Mouse (Mus musculus) midbrain, embryonic 10.5 days (tissue): ENCODE results near the gene Arl4c. TPM values are rescaled to one million over a fixed set of nuclear protein-coding genes. Genes with fewer than 3 reads are reported as not detected.
"Not testable (repeated sequence)": the region's sequence is repeated elsewhere in the genome, so short reads cannot be mapped to it uniquely, and the experiment has no call there.

Source experiments
- DNase-seq: peaks from one replicate; pipeline ENCODE4 v3.0.0-alpha.2; 2017; ENCODE audit warnings: low spot score
- H3K27ac ChIP-seq: fragments of 300-500 bp; sonication (generic); replicated peaks from 2 replicates; pipeline ENCODE4 v1.5.1; 2016; ENCODE audit warnings: mild to moderate bottlenecking
- H3K27me3 ChIP-seq: fragments of 300-500 bp; sonication (generic); 2 replicates; pipeline ENCODE4 v1.6.1; 2016; ENCODE audit warnings: low read depth, mild to moderate bottlenecking; ENCODE audit not compliant: poor library complexity, severe bottlenecking
- H3K36me3 ChIP-seq: fragments of 300-500 bp; sonication (generic); 2 replicates; pipeline ENCODE4 v1.6.1; 2016; ENCODE audit warnings: mild to moderate bottlenecking, moderate library complexity
- H3K4me1 ChIP-seq: fragments of 300-500 bp; sonication (generic); 2 replicates; pipeline ENCODE4 v1.6.1; 2016
- H3K4me3 ChIP-seq: fragments of 300-500 bp; sonication (generic); 2 replicates; pipeline ENCODE4 v1.5.1; 2016; ENCODE audit warnings: mild to moderate bottlenecking, moderate library complexity
- H3K9me3 ChIP-seq: fragments of 300-500 bp; sonication (generic); replicated peaks from 2 replicates; pipeline ENCODE4 v1.6.1; 2016; ENCODE audit warnings: mild to moderate bottlenecking
- WGBS: fragments of 180-500 bp; shearing (Covaris S2); methylation state at CpG from one replicate; pipeline ENCODE4 v1.1.7; 2016; 5-methylcytosine and 5-hydroxymethylcytosine counted together
- polyA plus RNA-seq: library from polyadenylated mRNA; unstranded; fragments of >200 nt; fragmentation: Nextera tagmentation; extraction: Ambion mirVana; gene quantifications from 2 replicates; pipeline ENCODE4 v1.2.1, GENCODE M21; 2016

Arl4c gene
- polyA plus RNA-seq, 1 experiment from 2014 or later, result 18.6 TPM

DNA sequence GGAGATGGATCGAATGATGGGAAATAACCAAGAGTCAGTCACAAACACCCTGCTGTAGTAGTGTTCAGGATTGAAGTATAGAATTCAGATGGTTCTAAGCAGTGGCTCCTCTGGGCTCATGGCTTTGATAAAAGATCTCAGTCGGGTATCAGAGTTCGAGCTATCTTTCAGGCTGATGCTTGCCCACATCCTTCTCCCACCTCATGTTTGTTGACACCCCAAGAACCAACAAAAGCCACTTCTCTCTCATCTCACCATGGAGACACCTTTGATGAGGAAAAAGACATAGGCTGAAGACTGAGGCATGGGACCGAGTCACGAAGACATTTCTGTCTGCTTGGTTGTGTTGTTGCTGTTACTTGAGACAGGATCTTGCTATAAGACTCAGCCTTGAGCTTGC lies 57.6 kb downstream of the Arl4c start:
- Histone ChIP-seq H3K9me3 (no peaks in the 10 kb centered on the region), H3K27me3 (no peaks in the 10 kb centered on the region), H3K27ac (no peak overlapping the region), H3K36me3 (no peaks in the 10 kb centered on the region), H3K4me1 (peaks cover 13% of the 10 kb centered on the region), H3K4me3 (no peak overlapping the region)
- DNase-seq, result no peak
- WGBS, result 95% methylated on average over 5 of the region's 5 CpGs

DNA sequence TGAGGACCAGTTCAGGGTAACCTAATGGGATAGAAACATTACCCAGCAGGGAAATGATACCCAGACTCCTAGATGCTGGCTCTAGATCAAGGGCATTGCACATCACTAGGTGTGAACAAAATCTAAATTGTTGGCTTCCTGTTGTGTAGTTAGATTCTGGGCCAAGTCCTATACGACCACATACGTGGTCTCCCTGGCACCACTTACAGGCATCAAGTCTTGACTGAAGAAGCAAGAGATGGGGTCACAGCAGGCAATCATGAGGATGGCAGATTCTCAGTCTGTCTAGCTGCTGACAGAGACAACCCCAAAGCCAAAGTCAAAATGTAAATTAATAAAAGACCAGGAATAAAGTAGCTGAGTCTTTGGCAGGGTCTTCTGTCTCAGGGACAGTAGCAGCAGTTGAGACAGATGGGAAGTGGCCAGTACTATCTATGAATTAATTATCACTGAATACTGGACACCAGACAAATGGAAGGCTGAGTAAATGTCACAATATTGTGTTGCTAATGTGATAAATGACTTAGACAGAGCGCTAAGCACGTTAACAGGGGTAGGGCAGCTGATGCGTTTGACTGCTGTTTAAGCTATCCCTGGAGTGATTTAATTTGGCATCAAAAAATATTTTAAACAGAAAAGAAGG lies 58.7 kb downstream of the Arl4c start:
- 89% methylated on average over 5 of the region's 5 CpGs for WGBS
- Histone ChIP-seq H3K4me3 (no peak overlapping the region), H3K27ac (no peak overlapping the region), H3K9me3 (no peaks in the 10 kb centered on the region), H3K4me1 (peaks cover 22% of the 10 kb centered on the region), H3K36me3 (no peaks in the 10 kb centered on the region), H3K27me3 (no peaks in the 10 kb centered on the region)
- no peak for DNase-seq

DNA sequence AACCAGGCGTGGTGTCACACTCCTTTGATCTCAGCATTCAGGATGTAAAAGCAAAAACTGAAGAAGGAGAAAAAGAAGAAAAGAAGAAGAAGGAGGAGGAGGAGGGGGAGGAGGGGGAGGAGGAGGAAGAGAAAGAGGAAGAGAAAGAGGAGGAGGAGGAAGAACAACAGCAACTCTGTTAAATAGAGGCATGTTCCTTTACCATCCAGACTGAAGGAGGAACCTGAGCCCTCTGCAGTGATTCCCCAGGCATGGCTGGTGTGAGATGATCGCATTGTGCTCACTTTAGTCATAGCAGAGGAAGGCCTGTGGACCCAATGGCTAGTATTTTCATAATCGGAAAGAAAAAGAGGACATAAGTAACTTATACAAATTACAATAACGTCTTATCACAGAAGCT lies 59.3 kb downstream of the Arl4c start:
- H3K36me3 ChIP-seq, result no peaks in the 10 kb centered on the region
- H3K27me3 ChIP-seq, result no peaks in the 10 kb centered on the region
- peaks cover 22% of the 10 kb centered on the region for H3K4me1 ChIP-seq
- 87% methylated on average over 4 of the region's 4 CpGs for WGBS
- no peak overlapping the region for H3K4me3 ChIP-seq
- no peak for DNase-seq
- H3K27ac ChIP-seq, result no peak overlapping the region
- H3K9me3 ChIP-seq, result no peaks in the 10 kb centered on the region

DNA sequence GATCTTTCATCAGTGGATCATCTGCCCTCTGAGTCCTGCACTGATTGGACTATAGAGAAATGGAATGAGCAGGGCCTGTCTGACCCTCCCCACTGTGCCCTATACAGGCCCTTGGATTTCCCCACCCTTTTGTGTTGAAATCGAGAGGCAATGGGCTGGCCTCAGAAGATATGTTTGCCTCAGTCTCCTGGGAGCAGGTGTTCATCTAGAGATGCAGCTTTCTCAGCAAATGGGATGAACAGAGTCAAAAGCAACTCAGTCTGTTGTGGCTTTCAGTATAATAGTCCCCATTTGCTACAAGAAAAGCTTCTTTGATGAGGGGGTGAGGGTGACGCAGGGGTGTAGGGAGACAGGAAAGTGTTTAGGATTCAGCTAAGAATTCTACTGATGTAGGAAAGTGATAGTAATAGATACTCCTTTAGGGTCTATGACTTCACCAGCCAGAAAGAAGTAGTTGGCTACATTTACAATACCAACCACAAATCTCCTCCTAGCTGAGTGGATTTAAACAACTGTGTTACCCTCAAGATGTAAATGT lies 60.3 kb downstream of the Arl4c start:
- Histone ChIP-seq H3K4me1 (peaks cover 22% of the 10 kb centered on the region), H3K4me3 (no peak overlapping the region), H3K36me3 (no peaks in the 10 kb centered on the region), H3K9me3 (no peaks in the 10 kb centered on the region), H3K27me3 (no peaks in the 10 kb centered on the region), H3K27ac (no peak overlapping the region)
- 78% methylated on average over 2 of the region's 2 CpGs for WGBS
- no peak for DNase-seq

DNA sequence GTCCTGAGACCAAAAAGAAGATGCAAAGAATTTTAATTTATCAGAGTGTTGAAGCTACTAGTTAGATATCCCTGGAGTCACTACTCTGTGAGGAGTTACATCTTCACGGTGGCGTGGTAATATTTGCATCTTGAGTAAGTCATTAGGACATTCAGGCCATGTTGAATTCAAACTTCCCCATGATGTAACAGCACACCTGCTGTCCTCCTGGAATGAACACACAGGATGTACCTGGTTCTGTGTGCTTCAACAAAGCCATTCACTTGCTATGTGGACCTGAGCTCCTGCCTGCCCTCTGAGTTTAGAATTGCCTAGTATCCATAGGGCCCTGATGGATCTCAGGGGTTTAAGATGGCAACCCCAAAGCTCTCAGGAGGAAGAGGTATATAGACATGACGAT lies 60.8 kb downstream of the Arl4c start:
- H3K9me3 ChIP-seq, result no peaks in the 10 kb centered on the region
- H3K36me3 ChIP-seq, result no peaks in the 10 kb centered on the region
- no peaks in the 10 kb centered on the region for H3K27me3 ChIP-seq
- H3K4me1 ChIP-seq, result peaks cover 22% of the 10 kb centered on the region
- H3K27ac ChIP-seq, result no peak overlapping the region
- H3K4me3 ChIP-seq, result no peak overlapping the region
- 93% methylated on average over 3 of the region's 3 CpGs for WGBS
- DNase-seq, result no peak

DNA sequence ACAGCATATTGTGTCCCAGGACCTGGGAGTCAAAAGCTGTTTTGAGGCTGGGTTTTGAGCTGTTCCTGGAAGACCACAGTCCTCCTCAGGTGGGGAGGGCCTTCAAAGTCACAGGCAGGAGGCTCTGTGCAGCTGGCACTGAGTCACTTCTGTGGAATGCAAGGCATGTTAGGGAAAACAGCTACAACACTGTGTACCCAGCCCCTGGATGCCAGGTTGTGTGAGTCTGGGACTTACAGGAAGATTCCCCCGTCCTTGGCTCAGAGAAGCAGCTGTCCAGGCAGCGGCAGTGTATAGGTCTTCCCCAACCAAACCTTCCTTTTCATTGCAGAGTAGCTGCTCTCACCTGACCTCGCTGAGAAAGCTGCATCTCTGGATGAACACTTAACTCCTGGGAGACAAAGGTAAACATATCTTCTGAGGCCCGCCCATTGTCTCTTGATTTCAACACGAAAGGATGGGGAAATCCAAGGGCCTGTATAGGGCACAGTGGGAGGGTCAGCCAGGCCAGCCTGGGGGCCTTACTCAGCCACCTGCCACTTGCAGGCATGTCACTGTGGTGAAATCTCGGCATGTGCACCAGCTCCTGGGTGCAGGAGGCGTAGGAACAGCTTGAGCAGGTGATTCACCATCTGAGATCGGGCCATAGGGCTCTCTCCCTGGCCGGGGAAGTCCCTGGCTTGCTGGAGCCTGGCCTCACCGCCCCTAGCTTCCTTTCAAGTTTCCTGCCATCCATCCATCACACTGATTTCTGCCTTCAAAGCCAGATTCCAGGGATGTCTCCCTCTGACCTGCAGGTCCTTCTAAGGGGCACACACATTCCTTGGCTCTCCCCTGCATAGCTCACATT lies 62.4 kb downstream of the Arl4c start:
- Histone ChIP-seq H3K4me1 (peaks cover 25% of the 10 kb centered on the region), H3K36me3 (no peaks in the 10 kb centered on the region), H3K9me3 (no peaks in the 10 kb centered on the region), H3K27me3 (no peaks in the 10 kb centered on the region), H3K4me3 (no peak overlapping the region), H3K27ac (peak overlapping the region; percentile 60)
- DNase-seq, result no peak
- 27% methylated on average over 10 of the region's 10 CpGs for WGBS

DNA sequence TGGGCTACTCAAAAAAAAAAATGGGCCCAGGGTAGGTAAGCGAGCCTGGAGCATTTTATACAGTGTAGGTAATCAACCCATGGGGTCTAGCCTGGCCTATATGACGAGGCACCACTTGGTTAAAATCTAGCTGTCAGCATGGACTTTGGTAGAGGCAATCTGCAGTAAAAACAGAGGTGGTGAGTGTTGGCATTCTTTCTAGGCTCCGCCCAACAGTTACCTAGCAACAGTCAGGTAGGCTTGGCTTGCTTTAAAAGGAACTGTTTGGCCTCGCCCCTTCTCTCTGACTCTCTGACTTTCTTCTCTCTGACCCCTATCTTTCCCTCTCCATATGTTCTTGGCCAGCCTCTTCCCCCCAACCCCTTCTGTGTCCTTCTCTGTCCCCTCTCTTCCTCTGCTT lies 63.4 kb downstream of the Arl4c start:
- Histone ChIP-seq H3K4me1 (peaks cover 27% of the 10 kb centered on the region), H3K4me3 (no peak overlapping the region), H3K9me3 (no peaks in the 10 kb centered on the region), H3K27ac (no peak overlapping the region), H3K36me3 (no peaks in the 10 kb centered on the region), H3K27me3 (no peaks in the 10 kb centered on the region)
- WGBS, result 70% methylated on average over 4 of the region's 4 CpGs
- DNase-seq, result no peak

DNA sequence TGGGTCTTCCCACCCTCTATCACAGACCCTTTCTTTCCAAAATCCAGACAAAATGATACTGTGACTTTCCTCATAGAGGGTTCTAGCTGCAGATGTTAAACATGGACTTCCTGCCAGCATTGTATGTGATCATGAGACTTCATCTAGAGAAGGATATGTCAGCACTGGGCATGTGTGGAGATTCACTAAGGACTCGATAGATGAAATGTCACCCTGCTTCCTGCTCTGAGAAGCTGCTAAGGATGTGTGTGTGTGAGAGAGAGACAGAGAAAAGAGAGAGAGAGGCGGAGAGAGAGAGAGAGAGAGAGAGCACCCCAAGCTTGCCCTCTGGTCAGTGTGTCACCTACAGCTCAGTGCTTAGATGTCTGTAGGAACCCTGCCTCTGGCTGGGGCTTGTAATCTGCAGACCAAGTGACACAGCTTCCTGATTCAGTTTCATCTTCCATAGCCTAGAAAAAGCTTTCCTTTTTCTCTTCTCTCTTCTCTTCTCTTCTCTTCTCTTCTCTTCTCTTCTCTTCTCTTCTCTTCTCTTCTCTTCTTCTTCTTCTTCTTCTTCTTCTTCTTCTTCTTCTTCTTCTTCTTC lies 65.4 kb downstream of the Arl4c start:
- not testable (repeated sequence) for H3K27ac ChIP-seq, DNase-seq, H3K9me3 ChIP-seq, H3K4me3 ChIP-seq, H3K27me3 ChIP-seq, H3K36me3 ChIP-seq
- WGBS, result 85% methylated on average over 2 of the region's 2 CpGs
- H3K4me1 ChIP-seq, result peaks cover 38% of the 10 kb centered on the region

DNA sequence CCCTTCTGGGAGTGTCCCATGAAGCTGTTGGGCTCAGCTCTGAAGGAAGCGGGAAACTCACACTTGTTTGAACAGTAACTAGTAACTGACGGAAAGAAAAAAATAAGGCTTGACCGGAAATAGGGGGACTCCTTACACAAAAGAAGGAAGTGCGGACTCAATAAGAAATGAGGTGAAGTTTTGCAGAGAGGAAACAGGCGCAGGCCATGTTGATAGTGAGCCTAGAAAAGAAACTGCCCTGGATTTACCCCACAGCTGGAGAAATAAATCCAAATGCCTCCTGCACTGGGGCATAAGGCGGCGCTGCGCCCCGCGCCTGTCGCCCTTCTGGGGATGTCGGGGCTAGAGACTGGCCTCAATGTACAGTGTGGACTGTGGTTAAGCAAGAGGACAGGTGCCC lies 66.4 kb downstream of the Arl4c start:
- H3K36me3 ChIP-seq, result no peaks in the 10 kb centered on the region
- no peak overlapping the region for H3K4me3 ChIP-seq
- WGBS, result 89% methylated on average over 12 of the region's 12 CpGs
- no peak for DNase-seq
- H3K4me1 ChIP-seq, result peaks cover 37% of the 10 kb centered on the region
- no peak overlapping the region for H3K27ac ChIP-seq
- H3K9me3 ChIP-seq, result no peaks in the 10 kb centered on the region
- no peaks in the 10 kb centered on the region for H3K27me3 ChIP-seq

DNA sequence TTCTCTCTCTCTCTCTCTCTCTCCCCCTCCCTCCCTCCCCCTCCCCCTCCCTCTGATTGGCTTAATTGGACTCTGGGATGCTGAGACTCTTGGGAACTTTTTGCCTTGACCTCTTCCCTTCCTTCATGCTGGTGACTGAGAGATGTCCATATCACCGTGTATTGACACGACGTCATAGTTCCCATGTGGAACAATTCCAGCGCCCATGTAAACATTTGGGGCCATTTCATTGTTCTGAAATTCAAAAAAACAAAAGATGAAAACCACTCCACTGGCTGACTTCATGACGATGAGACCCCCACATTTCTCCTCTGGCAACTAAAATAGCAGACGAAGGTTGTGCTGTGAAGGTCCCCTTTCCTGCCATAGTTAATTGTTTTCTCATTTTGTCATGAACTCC lies 69.2 kb downstream of the Arl4c start:
- Histone ChIP-seq H3K4me1 (peaks cover 25% of the 10 kb centered on the region), H3K27me3 (no peaks in the 10 kb centered on the region), H3K4me3 (no peak overlapping the region), H3K27ac (no peak overlapping the region), H3K9me3 (no peaks in the 10 kb centered on the region), H3K36me3 (no peaks in the 10 kb centered on the region)
- 79% methylated on average over 6 of the region's 6 CpGs for WGBS
- no peak for DNase-seq

DNA sequence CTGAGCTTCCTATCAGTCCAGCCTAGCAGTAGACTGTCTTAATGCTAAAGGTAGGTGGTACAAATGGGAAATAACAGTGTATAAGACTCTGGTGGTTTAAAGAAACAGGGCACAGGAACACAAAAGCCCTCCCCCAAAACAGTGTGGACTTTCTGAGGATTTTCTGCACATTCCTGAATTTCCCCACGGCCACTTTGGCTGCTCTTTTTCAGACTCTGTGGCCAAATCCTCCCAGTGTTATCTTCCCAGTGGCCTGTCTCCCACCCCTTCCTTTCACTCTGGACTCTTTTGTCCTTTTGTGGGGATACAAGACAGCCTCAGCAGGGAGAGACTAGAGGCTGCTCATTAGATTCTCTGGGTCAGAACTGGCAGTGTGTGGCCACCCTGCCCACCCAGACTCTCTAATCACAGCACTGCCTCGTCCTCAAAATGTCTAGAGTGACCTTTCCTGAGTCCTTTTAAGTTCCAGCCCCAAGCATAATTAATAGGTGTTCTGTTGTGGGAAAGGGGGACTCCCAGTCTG lies 72.0 kb downstream of the Arl4c start:
- 15% methylated on average over 2 of the region's 2 CpGs for WGBS
- DNase-seq, result no peak
- Histone ChIP-seq H3K27me3 (no peaks in the 10 kb centered on the region), H3K4me1 (peaks cover 22% of the 10 kb centered on the region), H3K4me3 (no peak overlapping the region), H3K36me3 (no peaks in the 10 kb centered on the region), H3K27ac (peak overlapping the region; percentile 42; the same call in 1 of the 2 replicates), H3K9me3 (no peaks in the 10 kb centered on the region)

DNA sequence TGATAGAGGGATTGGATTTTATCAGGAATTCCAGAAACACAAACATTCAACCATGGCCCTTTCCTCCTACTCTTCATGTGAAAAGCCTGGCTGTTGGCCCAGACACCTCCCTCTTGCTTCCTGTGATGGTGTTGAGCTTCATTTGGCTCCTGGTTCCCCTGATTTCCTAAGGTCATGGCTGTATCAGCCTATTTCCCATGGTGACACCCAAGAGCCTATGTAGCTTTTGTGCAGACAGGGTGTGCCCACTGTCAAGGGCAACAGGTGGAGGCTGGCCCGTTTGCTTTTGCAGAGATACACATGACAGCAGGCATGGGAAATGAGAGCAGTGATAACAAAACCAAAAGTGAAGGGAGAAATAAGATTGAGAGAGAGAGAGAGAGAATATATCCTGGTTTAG lies 76.8 kb downstream of the Arl4c start:
- H3K27me3 ChIP-seq, result no peaks in the 10 kb centered on the region
- H3K9me3 ChIP-seq, result no peaks in the 10 kb centered on the region
- H3K27ac ChIP-seq, result no peak overlapping the region
- no peaks in the 10 kb centered on the region for H3K36me3 ChIP-seq
- H3K4me3 ChIP-seq, result no peak overlapping the region
- 89% methylated on average over 1 of the region's 1 CpGs for WGBS
- peaks cover 18% of the 10 kb centered on the region for H3K4me1 ChIP-seq
- no peak for DNase-seq

DNA sequence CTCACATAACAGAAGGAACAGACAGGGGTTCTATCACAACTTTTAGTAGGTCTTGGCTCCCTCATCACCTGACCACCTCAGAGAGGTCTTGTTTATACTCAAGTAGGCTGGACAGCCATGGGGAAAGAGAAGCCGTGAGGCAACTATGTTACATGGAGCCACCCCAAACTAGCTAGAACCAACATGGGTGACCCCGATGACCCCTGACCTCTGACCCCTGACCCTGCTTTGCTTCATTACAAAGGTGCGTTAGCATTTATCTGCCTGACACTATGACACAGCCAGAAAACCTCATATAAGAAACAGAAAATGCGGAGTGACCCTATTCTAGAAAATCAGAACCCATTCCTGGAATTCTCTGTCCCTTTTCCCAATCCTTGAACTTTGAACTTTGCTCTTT lies 77.6 kb downstream of the Arl4c start:
- Histone ChIP-seq H3K36me3 (no peaks in the 10 kb centered on the region), H3K9me3 (no peaks in the 10 kb centered on the region), H3K4me3 (no peak overlapping the region), H3K27ac (no peak overlapping the region), H3K4me1 (peaks cover 11% of the 10 kb centered on the region), H3K27me3 (no peaks in the 10 kb centered on the region)
- WGBS, result 87% methylated on average over 4 of the region's 4 CpGs
- DNase-seq, result no peak
